Mouse (Mus musculus) kidney, adult 9 months (tissue): ENCODE data around the gene Tnfaip2.
A peak's percentile ranks its signal among the peaks of the same experiment; 100 is the strongest.

ENCODE experiments used
- DNase-seq: peaks from one replicate; pipeline ENCODE4 v3.0.0; 2022

Gene Tnfaip2

DNA sequence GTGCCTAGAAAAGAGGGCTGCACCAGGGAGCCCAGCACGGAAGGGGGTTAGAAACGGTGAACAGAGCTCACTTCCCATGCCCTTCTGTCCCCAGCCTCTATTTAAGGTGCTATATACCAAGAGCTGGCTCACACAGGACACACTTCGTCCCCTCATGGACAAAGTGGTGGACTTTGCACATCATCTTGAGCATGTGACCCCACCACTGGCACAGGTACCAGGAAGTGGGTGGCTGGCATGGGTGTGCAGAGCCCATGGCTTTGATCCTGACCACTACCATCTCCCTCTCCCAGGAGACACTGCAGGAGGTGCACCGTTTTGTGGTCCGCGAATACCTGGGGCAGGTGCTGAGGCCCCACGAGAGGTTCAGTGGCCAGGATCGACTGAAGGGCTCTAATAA, 13.9 kb upstream of the Tnfaip2 start:
- peak; percentile 69 for DNase-seq

GRCm38 (mm10) chr12:111428961-111429911, 13.0 kb upstream of the Tnfaip2 start:
- DNase-seq, result no peak

GRCm38 (mm10) chr12:111430049-111430867, 12.0 kb upstream of the Tnfaip2 start:
- DNase-seq, result no peak

- DNase-seq, result no peak
These were observed 11.1 kb upstream of the Tnfaip2 start for GRCm38 (mm10) chr12:111430868-111431817.

- no peak for DNase-seq
These were observed 10.2 kb upstream of the Tnfaip2 start for GRCm38 (mm10) chr12:111432097-111432496.

DNA sequence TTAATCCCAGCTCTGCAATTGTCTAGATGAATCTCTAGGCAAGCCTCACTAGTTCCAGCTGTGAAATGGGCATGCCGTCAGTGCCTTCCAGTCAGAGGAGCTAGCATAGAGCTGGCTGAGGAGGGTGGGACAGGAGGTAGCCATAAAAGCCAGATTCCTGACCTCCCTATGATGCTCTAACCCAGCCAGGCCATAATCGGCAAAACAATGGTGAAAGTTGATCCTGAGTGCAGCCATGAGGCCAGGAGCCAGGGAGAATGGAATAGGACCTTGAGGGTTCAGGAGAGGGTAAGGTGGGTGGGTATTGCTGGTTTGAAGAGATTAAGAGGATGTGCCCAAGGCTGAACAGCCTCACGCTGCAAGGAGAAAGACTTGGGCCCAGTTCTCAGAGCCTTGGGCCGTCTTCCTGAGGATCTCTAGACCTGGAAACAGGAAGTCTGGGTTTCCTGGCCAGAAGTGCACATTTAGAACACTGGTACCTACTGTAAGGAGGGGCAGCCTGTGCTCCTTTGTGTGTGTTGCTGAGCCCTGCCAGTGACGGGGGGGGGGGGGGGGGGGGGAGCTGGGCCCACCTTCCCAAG, 9.4 kb upstream of the Tnfaip2 start:
- DNase-seq, result no peak

- DNase-seq, result no peak
These were observed 8.0 kb upstream of the Tnfaip2 start for GRCm38 (mm10) chr12:111434164-111434744.

- peak; percentile 68 for DNase-seq
These were observed 7.4 kb upstream of the Tnfaip2 start for GRCm38 (mm10) chr12:111434745-111435327.

DNA sequence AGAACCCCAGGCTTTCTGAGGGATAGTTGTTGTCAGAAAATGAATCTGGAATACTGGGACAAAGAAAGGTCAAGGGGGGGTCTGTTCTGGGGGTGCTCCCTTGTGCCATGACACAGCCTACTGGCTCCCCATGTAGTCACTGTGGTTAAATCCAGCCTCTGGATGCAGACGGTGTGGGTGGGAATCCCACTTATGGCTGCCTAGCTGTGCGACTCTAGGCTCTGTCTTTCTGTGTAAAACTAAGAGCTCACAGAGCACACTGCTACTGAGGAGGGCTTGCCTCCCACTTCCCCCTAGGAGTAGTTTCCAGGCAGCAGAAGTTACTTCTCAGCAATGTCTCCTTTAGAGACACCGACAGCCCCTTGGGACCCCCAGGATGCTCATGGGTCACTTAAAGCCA, 6.1 kb upstream of the Tnfaip2 start:
- DNase-seq, result no peak

- DNase-seq, result no peak
These were observed 5.6 kb upstream of the Tnfaip2 start for GRCm38 (mm10) chr12:111436640-111437039.

DNA sequence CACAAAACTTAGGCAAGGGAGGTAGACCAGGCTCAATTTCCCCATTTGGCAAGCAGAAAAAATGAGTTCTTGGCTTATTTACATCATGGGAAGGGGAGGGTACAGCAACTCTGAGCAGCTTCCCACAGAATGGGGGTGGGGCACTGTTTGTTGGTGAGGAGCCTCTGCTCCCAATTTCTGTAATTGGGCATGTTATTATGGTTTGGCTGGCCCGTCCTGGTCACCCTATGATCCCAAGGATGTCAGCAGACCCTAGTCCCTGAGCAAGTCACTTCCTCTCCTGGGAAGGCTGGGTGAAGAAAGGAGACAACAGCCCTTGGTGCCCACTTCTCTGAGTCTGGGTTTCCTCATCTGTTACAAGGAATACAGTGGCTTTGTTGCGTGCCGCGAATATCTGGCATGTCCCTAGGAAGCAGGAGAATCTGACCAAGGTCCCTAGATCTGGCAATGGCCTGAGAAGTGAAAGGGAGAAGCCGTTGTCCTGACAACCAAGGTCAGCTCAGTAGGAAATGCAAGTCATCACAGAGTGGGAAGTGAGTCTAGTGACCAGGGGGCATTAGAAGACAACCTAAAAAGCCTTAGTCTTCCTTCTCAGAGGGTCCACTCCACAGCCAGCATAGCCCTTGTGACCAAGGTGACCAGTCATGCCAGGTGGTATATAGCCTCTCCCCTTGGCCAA, 4.9 kb upstream of the Tnfaip2 start:
- no peak for DNase-seq

DNA sequence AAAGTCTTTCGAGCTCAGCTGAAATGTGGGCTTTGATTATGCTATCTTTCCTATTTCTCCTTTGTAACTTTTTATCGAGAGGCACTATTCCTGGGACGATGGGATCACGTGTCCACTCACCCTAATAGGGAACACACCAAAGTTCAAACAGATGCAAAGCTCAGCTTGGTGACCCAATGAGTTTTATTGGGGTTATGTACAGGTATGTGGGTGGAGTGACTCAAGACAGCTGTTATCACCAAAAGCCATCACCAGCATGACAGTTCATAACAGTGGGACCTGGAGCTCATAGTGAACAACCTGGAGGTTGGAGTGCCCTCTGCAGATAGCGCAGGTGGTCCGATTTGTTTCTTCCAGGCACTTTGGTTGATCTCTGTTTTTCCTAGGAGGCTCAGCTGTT, 3.4 kb upstream of the Tnfaip2 start:
- DNase-seq, result no peak

DNA sequence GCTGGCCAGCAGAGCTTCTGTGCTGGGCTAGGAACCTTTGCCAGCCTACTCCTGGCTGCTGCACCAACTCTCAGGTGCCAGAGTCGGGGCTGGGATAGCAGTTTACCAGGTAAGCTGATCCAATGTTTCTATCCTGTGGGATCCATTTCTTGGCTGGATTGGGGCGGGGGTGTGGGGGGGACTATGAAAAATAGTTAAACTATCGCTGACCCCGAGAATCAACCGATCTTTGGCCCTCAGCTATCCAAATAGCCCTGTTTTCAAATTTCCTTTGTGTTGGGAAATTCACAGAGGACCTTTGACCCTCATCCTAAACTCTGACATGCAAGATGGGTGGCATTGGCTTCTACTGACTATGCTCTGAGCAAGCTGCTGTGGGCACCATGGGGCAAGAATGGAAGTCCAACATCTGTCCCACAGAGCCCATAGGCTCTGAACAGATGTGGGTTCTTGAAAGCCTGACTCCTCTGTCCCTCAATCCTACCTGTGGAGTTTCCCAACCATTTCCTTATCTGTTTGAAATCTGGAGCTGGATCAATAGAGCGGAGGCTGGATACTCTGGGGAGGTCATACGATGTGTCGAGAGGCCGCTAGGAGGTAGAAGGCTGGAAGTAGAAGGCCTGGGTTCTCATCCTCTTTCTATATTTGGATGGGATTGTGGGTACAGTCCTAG, 1.4 kb upstream of the Tnfaip2 start:
- DNase-seq, result no peak

- DNase-seq, result no peak
These were observed 746 bp upstream of the Tnfaip2 start for GRCm38 (mm10) chr12:111441523-111441922.

- no peak for DNase-seq
These were observed 972 bp downstream of the Tnfaip2 start for GRCm38 (mm10) chr12:111443011-111443870.

DNA sequence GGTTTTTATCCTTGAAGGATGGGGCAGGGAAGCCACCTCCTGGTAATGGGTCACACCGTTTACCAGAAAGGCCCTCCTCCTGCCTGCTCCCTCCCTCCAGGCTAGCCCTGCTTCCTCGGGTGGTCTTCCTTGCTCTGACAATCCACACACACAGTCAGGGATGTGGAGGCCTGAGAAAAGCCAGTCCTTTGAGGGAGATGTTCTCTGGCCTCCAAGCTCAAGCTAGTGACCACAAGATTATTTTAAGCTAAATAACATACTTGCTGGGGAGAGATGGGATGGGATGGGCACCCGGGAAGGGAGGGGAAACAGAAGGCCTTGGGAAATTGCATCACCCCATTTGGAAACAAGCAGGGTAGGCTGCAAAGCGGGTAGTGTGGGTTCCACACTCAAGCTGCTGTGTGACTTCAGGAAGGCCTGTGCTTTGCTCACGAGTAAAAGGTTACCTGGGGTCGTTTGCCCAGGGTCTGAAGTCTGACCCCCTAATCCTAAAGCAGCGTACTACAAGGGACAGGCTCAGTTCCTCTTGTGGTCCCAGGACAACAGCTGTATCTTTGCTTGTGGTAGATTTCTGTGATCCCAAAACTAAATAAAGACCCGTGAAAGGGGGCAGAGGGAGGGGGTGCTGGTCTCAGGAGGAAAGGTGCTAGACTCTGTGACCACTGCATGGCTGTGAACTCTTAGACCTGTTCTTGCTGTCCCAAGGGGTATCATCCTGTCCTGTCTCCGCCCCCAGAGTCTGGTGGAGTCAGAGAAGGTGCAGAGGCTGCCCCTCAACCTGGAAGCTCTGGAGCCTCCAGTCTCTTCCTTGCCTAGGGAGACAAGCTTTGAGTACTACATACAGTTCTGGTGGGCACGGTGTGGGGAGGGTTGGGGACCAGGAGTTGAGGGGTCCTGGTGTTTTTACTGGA, 1.9 kb downstream of the Tnfaip2 start:
- no peak for DNase-seq

DNA sequence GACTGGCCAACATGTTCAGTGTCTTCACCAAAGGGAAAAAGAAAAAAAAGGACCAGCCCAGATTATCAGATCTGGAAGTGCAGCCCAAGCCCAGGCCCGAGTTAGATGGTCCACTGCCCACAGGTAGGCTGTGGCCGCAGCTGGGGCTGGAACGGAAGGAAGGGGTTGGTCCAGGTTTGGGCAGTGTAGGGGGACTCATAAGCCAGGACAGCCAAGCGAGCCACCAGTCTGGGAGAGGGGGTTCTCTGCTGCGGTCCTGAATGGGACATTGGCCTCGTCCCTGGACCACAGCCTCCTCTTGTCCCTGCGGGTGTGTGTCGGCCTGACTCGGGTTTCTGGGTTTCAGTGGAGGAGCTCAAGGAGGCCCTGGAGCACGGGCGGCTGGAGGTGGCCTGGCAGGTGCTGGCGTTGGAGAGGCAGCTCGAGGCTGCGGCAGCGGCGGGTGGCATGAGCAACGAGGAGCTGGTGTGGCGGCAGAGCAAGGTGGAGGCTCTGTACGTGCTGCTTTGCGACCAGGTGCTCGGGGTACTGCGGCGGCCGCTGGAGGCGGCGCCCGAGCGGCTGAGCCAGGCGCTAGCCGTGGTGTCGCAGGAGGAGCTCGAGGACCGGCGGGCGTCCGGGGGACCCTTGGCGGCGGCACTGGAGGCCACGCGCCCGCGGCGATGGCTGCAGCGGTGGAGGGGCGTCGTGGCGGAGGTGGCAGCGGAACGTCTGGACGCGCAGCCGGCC, 3.1 kb downstream of the Tnfaip2 start:
- no peak for DNase-seq
